Mouse (Mus musculus): Measurements from ENCODE around the gene Serpinb2.

Serpinb2 gene

GRCm38 (mm10) chr1:107511252-107511651 lies at the start of gene Serpinb2:
TSS of gene Serpinb2 (plus strand) at chr1:107511423.
- DNase-seq (ENCODE audit: inconsistent ontology term): peak; percentile 26

- DNase-seq (ENCODE audit: inconsistent ontology term): no peak
Measured at GRCm38 (mm10) chr1:107479909-107480308, 31.3 kb upstream of the Serpinb2 start.

GRCm38 (mm10) chr1:107481452-107481851 lies 29.8 kb upstream of the Serpinb2 start:
- peak; percentile 54 for DNase-seq (ENCODE audit: inconsistent ontology term)

- DNase-seq (ENCODE audit: inconsistent ontology term): no peak
Measured at GRCm38 (mm10) chr1:107489577-107489976, 21.6 kb upstream of the Serpinb2 start.

- no peak for DNase-seq (ENCODE audit: inconsistent ontology term)
Measured at GRCm38 (mm10) chr1:107496789-107497188, 14.4 kb upstream of the Serpinb2 start.

- DNase-seq (ENCODE audit: inconsistent ontology term): peak; percentile 59
Measured at GRCm38 (mm10) chr1:107502025-107502424, 9.2 kb upstream of the Serpinb2 start.

- DNase-seq (ENCODE audit: inconsistent ontology term): no peak
Measured at GRCm38 (mm10) chr1:107503294-107503693, 7.9 kb upstream of the Serpinb2 start.

GRCm38 (mm10) chr1:107505898-107506562 lies 5.2 kb upstream of the Serpinb2 start:
- peak; percentile 13 for DNase-seq (ENCODE audit: inconsistent ontology term)

- no peak for DNase-seq (ENCODE audit: inconsistent ontology term)
Measured at GRCm38 (mm10) chr1:107512194-107513138, 1.2 kb downstream of the Serpinb2 start.

GRCm38 (mm10) chr1:107513530-107513929 lies 2.3 kb downstream of the Serpinb2 start:
- DNase-seq (ENCODE audit: inconsistent ontology term): no peak

GRCm38 (mm10) chr1:107515839-107516498 lies 4.7 kb downstream of the Serpinb2 start:
- no peak for DNase-seq (ENCODE audit: inconsistent ontology term)

GRCm38 (mm10) chr1:107525592-107525991 lies 14.4 kb downstream of the Serpinb2 start:
- no peak for DNase-seq (ENCODE audit: inconsistent ontology term)

- peak; percentile 11 for DNase-seq (ENCODE audit: inconsistent ontology term)
Measured at GRCm38 (mm10) chr1:107528325-107529078, 17.3 kb downstream of the Serpinb2 start.

- no peak for DNase-seq (ENCODE audit: inconsistent ontology term)
Measured at GRCm38 (mm10) chr1:107529365-107530052, 18.3 kb downstream of the Serpinb2 start.

- no peak for DNase-seq (ENCODE audit: inconsistent ontology term)
Measured at GRCm38 (mm10) chr1:107533736-107534135, 22.5 kb downstream of the Serpinb2 start.

GRCm38 (mm10) chr1:107537435-107537834 lies 26.2 kb downstream of the Serpinb2 start:
- DNase-seq (ENCODE audit: inconsistent ontology term): no peak

- no peak for DNase-seq (ENCODE audit: inconsistent ontology term)
Measured at GRCm38 (mm10) chr1:107559494-107559893, 48.3 kb downstream of the Serpinb2 start.

- DNase-seq (ENCODE audit: inconsistent ontology term): no peak
Measured at GRCm38 (mm10) chr1:107562110-107562509, 50.9 kb downstream of the Serpinb2 start.

GRCm38 (mm10) chr1:107565644-107566043 lies 54.4 kb downstream of the Serpinb2 start:
- peak; percentile 7 for DNase-seq (ENCODE audit: inconsistent ontology term)

GRCm38 (mm10) chr1:107576094-107576493 lies 64.9 kb downstream of the Serpinb2 start:
- no peak for DNase-seq (ENCODE audit: inconsistent ontology term)

GRCm38 (mm10) chr1:107577514-107577913 lies 66.3 kb downstream of the Serpinb2 start:
- no peak for DNase-seq (ENCODE audit: inconsistent ontology term)

Data from Muller cell, postnatal 12 days (primary cell).